Mouse (Mus musculus) forebrain, embryonic 10.5 days (tissue): ENCODE data around the gene Krtdap. TPM values are rescaled to one million over a fixed set of nuclear protein-coding genes. Genes with fewer than 3 reads are reported as not detected.
"Not testable (repeated sequence)": the region's sequence is repeated elsewhere in the genome, so short reads cannot be mapped to it uniquely, and the experiment has no call there.

Experiments
- DNase-seq: peaks from one replicate; pipeline ENCODE4 v3.0.0-alpha.2; 2017; ENCODE audit warnings: low spot score; ENCODE audit errors: extremely low spot score
- H3K27ac ChIP-seq: fragments of 300-500 bp; sonication (generic); 2 replicates; pipeline ENCODE4 v1.5.1; 2016; ENCODE audit warnings: mild to moderate bottlenecking
- H3K27me3 ChIP-seq: fragments of 300-500 bp; sonication (generic); 2 replicates; pipeline ENCODE4 v1.6.1; 2016; ENCODE audit warnings: mild to moderate bottlenecking; ENCODE audit not compliant: poor library complexity, severe bottlenecking
- H3K36me3 ChIP-seq: fragments of 300-500 bp; sonication (generic); replicated peaks from 2 replicates; pipeline ENCODE4 v1.6.1; 2016; ENCODE audit warnings: mild to moderate bottlenecking, moderate library complexity
- H3K4me1 ChIP-seq: fragments of 300-500 bp; sonication (generic); 2 replicates; pipeline ENCODE4 v1.6.1; 2016
- H3K4me3 ChIP-seq: fragments of 300-500 bp; sonication (generic); 2 replicates; pipeline ENCODE4 v1.5.1; 2016; ENCODE audit warnings: mild to moderate bottlenecking, moderate library complexity
- H3K9me3 ChIP-seq: fragments of 300-500 bp; sonication (generic); 2 replicates; pipeline ENCODE4 v1.6.1; 2016; ENCODE audit warnings: mild to moderate bottlenecking, moderate library complexity
- WGBS: fragments of 180-500 bp; shearing (Covaris S2); methylation state at CpG from one replicate; pipeline ENCODE4 v1.1.7; 2016; 5-methylcytosine and 5-hydroxymethylcytosine counted together
- polyA plus RNA-seq: library from polyadenylated mRNA; unstranded; fragments of >200 nt; fragmentation: Nextera tagmentation; extraction: Ambion mirVana; gene quantifications from 2 replicates; pipeline ENCODE4 v1.2.1, GENCODE M21; 2016

Gene Krtdap
- polyA plus RNA-seq, 1 experiment from 2014 or later: not detected

DNA sequence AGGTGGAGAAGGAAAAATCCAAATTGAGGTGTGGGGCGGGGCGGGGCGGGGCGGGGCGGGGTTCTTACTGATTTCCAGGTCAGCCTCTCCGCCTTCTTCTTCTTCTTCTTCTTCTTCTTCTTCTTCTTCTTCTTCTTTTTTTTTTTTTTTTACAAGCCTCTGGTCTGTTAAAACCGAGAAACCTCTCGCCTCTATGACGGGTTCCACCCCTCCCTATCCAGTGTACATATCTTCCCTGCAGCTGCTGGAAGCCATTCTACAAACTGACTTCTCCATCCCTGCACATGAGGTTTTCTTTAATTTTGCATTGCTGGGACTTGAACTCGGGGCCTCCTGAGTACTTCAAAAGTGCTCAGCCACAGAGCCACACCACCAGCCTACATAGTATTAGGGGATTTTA, 39.0 kb downstream of the Krtdap start:
- no peaks in the 10 kb centered on the region for H3K36me3 ChIP-seq
- H3K4me1 ChIP-seq: no peaks in the 10 kb centered on the region
- no peaks in the 10 kb centered on the region for H3K9me3 ChIP-seq
- 92% methylated on average over 10 of the region's 10 CpGs for WGBS
- no peak overlapping the region for H3K4me3 ChIP-seq
- H3K27ac ChIP-seq: no peak overlapping the region
- no peaks in the 10 kb centered on the region for H3K27me3 ChIP-seq
- no peak for DNase-seq

DNA sequence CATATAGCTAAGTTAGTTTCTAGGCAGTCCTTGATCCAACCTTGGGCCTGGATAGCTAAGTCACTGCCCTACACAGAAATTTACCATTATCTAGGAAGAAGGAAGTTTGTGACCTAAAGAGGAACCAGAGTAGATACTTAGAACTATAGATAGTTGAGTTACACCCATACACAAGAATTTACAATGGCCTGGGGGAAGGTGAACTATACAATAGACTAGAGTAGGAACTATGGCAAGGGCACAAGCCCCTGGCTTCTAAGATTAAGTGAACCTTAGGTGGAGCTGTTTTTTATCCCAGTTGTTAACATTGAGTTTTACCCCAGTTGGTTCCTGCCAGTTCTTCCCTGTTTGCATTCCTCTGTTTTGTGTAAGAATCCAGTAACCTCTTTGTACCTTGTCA, 41.2 kb downstream of the Krtdap start:
- DNase-seq, H3K9me3 ChIP-seq, H3K4me1 ChIP-seq, H3K27ac ChIP-seq, H3K27me3 ChIP-seq, H3K4me3 ChIP-seq, H3K36me3 ChIP-seq: not testable (repeated sequence)

DNA sequence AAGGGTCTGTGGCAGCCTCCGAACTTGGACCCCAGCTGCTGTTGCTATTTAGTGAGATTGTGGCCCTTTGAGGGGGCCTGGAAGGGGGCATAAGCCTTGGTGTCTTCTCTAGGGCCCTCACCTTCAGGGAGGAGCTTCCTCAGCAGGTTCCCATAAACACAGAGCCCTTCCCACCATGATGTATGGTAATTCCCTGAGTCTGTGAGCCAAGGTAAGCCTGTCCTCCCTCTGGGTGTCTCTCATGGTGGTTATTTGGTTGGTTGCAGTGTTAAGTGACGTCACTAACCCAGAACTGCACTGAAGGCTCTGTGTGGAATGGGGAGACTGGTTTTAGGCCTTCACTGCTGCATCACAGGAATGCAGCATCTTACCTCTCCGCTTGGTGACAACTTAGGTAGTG, 41.7 kb downstream of the Krtdap start:
- Histone ChIP-seq H3K9me3 (peaks cover 4% of the 10 kb centered on the region; the same call in 1 of the 2 replicates), H3K27me3 (no peaks in the 10 kb centered on the region), H3K27ac (no peak overlapping the region), H3K36me3 (no peaks in the 10 kb centered on the region), H3K4me1 (no peaks in the 10 kb centered on the region), H3K4me3 (no peak overlapping the region)
- 71% methylated on average over 3 of the region's 3 CpGs for WGBS
- no peak for DNase-seq

DNA sequence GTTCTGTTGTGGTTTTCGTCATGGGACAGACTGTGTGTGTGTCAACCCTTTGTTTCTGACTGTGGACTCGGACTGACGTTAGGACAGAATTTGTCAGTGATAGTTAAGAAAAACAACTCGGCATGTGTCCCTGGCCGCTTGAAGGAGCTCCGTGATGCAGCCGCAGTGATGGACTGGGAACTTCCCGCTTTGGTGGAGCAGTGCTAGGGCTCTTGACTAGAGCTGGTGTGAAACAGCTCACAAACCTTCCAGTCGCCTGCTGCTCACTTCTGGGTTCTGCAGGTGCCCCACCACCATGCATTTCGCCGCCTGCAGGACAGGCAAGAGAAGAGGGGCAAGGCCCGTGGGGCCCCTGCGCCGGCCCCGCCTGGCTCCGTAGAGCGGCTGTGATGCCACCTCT, 44.6 kb downstream of the Krtdap start:
- no peaks in the 10 kb centered on the region for H3K36me3 ChIP-seq
- DNase-seq: no peak
- H3K27ac ChIP-seq: no peak overlapping the region
- H3K27me3 ChIP-seq: no peaks in the 10 kb centered on the region
- H3K4me3 ChIP-seq: no peak overlapping the region
- 73% methylated on average over 17 of the region's 17 CpGs for WGBS
- peaks cover 4% of the 10 kb centered on the region; the same call in 1 of the 2 replicates for H3K9me3 ChIP-seq
- no peaks in the 10 kb centered on the region for H3K4me1 ChIP-seq

DNA sequence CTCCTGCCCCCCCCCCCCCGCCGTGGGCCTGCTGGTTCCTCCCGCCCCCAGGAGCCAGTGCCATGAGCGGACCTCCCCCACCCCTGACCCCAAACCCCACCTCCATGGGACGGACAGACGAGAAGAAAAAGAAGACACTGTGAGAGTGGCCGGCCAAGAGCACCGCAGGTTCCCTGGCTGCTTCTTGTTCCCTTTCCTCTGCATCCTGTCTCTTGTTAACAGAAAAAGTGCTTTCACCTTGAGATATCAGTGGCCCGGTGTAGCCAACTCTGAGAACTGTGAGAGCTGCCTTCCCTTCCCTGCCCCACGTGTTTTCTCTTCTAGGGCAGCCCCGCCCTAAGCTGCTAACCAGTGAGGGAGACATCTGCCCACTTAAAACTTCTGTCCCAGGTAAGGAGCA, 45.0 kb downstream of the Krtdap start:
- not testable (repeated sequence) for H3K4me3 ChIP-seq, DNase-seq, H3K4me1 ChIP-seq, H3K36me3 ChIP-seq, H3K27ac ChIP-seq, H3K9me3 ChIP-seq, H3K27me3 ChIP-seq
- WGBS: 55% methylated on average over 8 of the region's 11 CpGs

DNA sequence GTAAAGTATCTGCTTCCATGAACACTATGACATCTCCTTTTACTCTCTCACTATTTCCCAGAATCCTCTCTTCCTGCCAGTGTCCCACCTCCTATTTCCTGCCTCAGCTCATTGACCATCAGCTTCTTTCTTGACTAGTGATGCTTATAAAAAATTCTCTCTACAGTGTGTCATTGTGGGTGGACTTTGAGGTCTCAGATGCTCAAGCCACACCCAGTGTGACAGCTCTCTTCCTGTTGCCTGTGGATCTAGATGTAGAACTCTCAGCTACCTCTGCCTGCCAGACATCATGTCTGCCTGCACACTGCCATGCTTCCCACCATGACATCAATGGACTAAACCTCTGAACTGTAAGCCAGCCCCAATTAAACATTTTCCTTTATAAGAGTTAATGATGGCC, 49.6 kb downstream of the Krtdap start:
- no peak for DNase-seq
- Histone ChIP-seq H3K9me3 (peaks cover 3% of the 10 kb centered on the region; the same call in 1 of the 2 replicates), H3K27me3 (no peaks in the 10 kb centered on the region), H3K4me3 (no peak overlapping the region), H3K4me1 (no peaks in the 10 kb centered on the region), H3K36me3 (no peaks in the 10 kb centered on the region), H3K27ac (no peak overlapping the region)

DNA sequence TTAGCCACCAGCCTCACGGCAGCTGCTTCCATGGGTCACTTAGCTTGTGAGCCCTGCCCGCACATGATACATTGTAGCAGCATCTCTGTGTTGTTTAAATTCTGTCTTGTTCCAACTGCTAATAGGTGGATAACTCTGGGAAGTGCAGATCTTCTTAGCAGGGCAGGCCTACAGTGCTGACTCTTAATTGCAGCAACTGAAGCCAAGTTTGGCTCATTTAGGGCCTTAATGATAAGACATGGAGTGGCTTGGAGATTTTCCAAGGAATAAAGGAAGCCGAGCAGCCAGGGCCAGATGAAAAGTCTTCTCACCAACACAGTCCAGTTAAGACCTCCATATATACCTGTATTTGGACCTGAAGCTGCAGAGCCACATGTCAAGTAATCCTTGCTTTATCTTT, 52.6 kb downstream of the Krtdap start:
- WGBS: 90% methylated on average over 3 of the region's 3 CpGs
- Histone ChIP-seq H3K36me3 (no peaks in the 10 kb centered on the region), H3K27me3 (no peaks in the 10 kb centered on the region), H3K4me1 (no peaks in the 10 kb centered on the region), H3K4me3 (no peak overlapping the region), H3K9me3 (no peaks in the 10 kb centered on the region), H3K27ac (no peak overlapping the region)
- no peak for DNase-seq

Other genes with a start within 250 kb of the Krtdap start
- gene Hspb6, start 235.7 kb upstream of the Krtdap start, polyA plus RNA-seq: 4.3 and 4.6 TPM in 2 replicates
- gene Proser3, start 235.6 kb upstream of the Krtdap start, polyA plus RNA-seq: 15.2 and 16.1 TPM in 2 replicates
- 40.7 and 44.2 TPM in 2 replicates for gene Lin37, start 228.1 kb upstream of the Krtdap start, polyA plus RNA-seq
- 96.1 and 96.7 TPM in 2 replicates for gene U2af1l4, start 224.6 kb upstream of the Krtdap start, polyA plus RNA-seq
- 16.1 and 16.3 TPM in 2 replicates for gene Gm49396, start 224.6 kb upstream of the Krtdap start, polyA plus RNA-seq
- 124 and 126 TPM in 2 replicates for gene Psenen, start 224.3 kb upstream of the Krtdap start, polyA plus RNA-seq
- gene Igflr1, start 222.5 kb upstream of the Krtdap start, polyA plus RNA-seq: 5.9 and 7.1 TPM in 2 replicates
- 10.1 and 10.4 TPM in 2 replicates for gene Kmt2b, start 199.2 kb upstream of the Krtdap start, polyA plus RNA-seq
- 0.09 and 0.20 TPM in 2 replicates for gene Zbtb32, start 189.0 kb upstream of the Krtdap start, polyA plus RNA-seq
- 0.68 and 0.71 TPM in 2 replicates for gene Upk1a, start 175.0 kb upstream of the Krtdap start, polyA plus RNA-seq
- 762 and 774 TPM in 2 replicates for gene Cox6b1, start 161.7 kb upstream of the Krtdap start, polyA plus RNA-seq
- 0.30 TPM in 1 of 2 replicates, not detected in the other for gene Etv2, start 152.0 kb upstream of the Krtdap start, polyA plus RNA-seq
- 119 and 129 TPM in 2 replicates for gene Rbm42, start 137.6 kb upstream of the Krtdap start, polyA plus RNA-seq
- gene Haus5, start 122.9 kb upstream of the Krtdap start, polyA plus RNA-seq: 90.2 and 91.9 TPM in 2 replicates
- gene Pmis2, start 116.3 kb upstream of the Krtdap start, polyA plus RNA-seq: not detected in 2 replicates
- not detected in 2 replicates for gene 2200002J24Rik, start 89.0 kb upstream of the Krtdap start, polyA plus RNA-seq
- 1.1 and 1.4 TPM in 2 replicates for gene Atp4a, start 75.7 kb upstream of the Krtdap start, polyA plus RNA-seq
- gene Tmem147, start 58.4 kb upstream of the Krtdap start, polyA plus RNA-seq: 154 and 158 TPM in 2 replicates
- 0.16 and 0.48 TPM in 2 replicates for gene Gapdhs, start 44.2 kb upstream of the Krtdap start, polyA plus RNA-seq
- 0.73 and 1.0 TPM in 2 replicates for gene Sbsn, start 36.4 kb upstream of the Krtdap start, polyA plus RNA-seq
- gene Dmkn, start 24.1 kb upstream of the Krtdap start, polyA plus RNA-seq: not detected in 2 replicates
- gene Ffar2, start 35.9 kb downstream of the Krtdap start, polyA plus RNA-seq: not detected in 2 replicates
- gene Ffar3, start 68.3 kb downstream of the Krtdap start, polyA plus RNA-seq: not detected in 2 replicates
- not detected in 2 replicates for gene Ffar1, start 73.7 kb downstream of the Krtdap start, polyA plus RNA-seq
- not detected in 2 replicates for gene Cd22, start 92.4 kb downstream of the Krtdap start, polyA plus RNA-seq
- gene Mag, start 127.0 kb downstream of the Krtdap start, polyA plus RNA-seq: 0.35 and 0.38 TPM in 2 replicates
- gene Hamp2, start 136.8 kb downstream of the Krtdap start, polyA plus RNA-seq: not detected in 2 replicates
- not detected in 2 replicates for gene Hamp, start 156.1 kb downstream of the Krtdap start, polyA plus RNA-seq
- gene Usf2, start 168.9 kb downstream of the Krtdap start, polyA plus RNA-seq: 24.1 and 25.6 TPM in 2 replicates
- 41.9 and 45.9 TPM in 2 replicates for gene Lsr, start 185.6 kb downstream of the Krtdap start, polyA plus RNA-seq
- gene Fam187b, start 185.9 kb downstream of the Krtdap start, polyA plus RNA-seq: 2.1 and 2.3 TPM in 2 replicates